Mouse (Mus musculus) embryonic facial prominence, embryonic 10.5 days (tissue): ENCODE results near the gene Fam71e2. TPM values are rescaled to one million over a fixed set of nuclear protein-coding genes. Genes with fewer than 3 reads are reported as not detected.
"Not testable (repeated sequence)": the region's sequence is repeated elsewhere in the genome, so short reads cannot be mapped to it uniquely, and the experiment has no call there.

ENCODE experiments used
- DNase-seq: peaks from one replicate; pipeline ENCODE4 v3.0.0-alpha.2; 2017; ENCODE audit warnings: low spot score
- H3K27ac ChIP-seq: fragments of 300-500 bp; sonication (generic); replicated peaks from 2 replicates; pipeline ENCODE4 v1.5.1; 2016; ENCODE audit warnings: mild to moderate bottlenecking
- H3K27me3 ChIP-seq: fragments of 300-500 bp; sonication (generic); replicated peaks from 2 replicates; pipeline ENCODE4 v1.6.1; 2016; ENCODE audit warnings: low read depth, mild to moderate bottlenecking; ENCODE audit not compliant: poor library complexity, severe bottlenecking
- H3K36me3 ChIP-seq: fragments of 300-500 bp; sonication (generic); replicated peaks from 2 replicates; pipeline ENCODE4 v1.6.1; 2016; ENCODE audit warnings: mild to moderate bottlenecking, moderate library complexity
- H3K4me1 ChIP-seq: fragments of 300-500 bp; sonication (generic); 2 replicates; pipeline ENCODE4 v1.6.1; 2016
- H3K4me3 ChIP-seq: fragments of 300-500 bp; sonication (generic); 2 replicates; pipeline ENCODE4 v1.5.1; 2016; ENCODE audit warnings: mild to moderate bottlenecking, moderate library complexity
- H3K9me3 ChIP-seq: fragments of 300-500 bp; sonication (generic); 2 replicates; pipeline ENCODE4 v1.6.1; 2016; ENCODE audit warnings: mild to moderate bottlenecking
- WGBS: fragments of 180-500 bp; shearing (Covaris S2); methylation state at CpG from one replicate; pipeline ENCODE4 v1.1.7; 2016; 5-methylcytosine and 5-hydroxymethylcytosine counted together
- polyA plus RNA-seq: library from polyadenylated mRNA; unstranded; fragments of >200 nt; fragmentation: Nextera tagmentation; extraction: Ambion mirVana; gene quantifications from 2 replicates; pipeline ENCODE4 v1.2.1, GENCODE M21; 2016

The Fam71e2 gene
- polyA plus RNA-seq: not detected in 2 replicates

- WGBS: 72% methylated on average over 5 of the region's 5 CpGs
Measured at GRCm38 (mm10) chr7:4771202-4771601, at the start of gene Fam71e2. TSS of gene Fam71e2 (minus strand) at chr7:4771302.

GRCm38 (mm10) chr7:4816559-4816958 lies 45.5 kb upstream of the Fam71e2 start:
- no peaks in the 10 kb centered on the region for H3K36me3 ChIP-seq
- H3K27me3 ChIP-seq: no peaks in the 10 kb centered on the region
- no peak overlapping the region for H3K4me3 ChIP-seq
- no peak for DNase-seq
- peaks cover 5% of the 10 kb centered on the region for H3K4me1 ChIP-seq
- H3K9me3 ChIP-seq: no peaks in the 10 kb centered on the region
- no peak overlapping the region for H3K27ac ChIP-seq

More at GRCm38 (mm10) chr7:4771202-4771601, at the start of gene Fam71e2:
- Histone ChIP-seq H3K27ac (no peak within 1 kb of the TSS), H3K9me3 (no peaks in the 10 kb centered on the region), H3K27me3 (peaks cover 20% of the 10 kb centered on the region), H3K4me1 (no peaks in the 10 kb centered on the region), H3K4me3 (no peak within 1 kb of the TSS), H3K36me3 (no peaks in the 10 kb centered on the region)
- DNase-seq: no peak

GRCm38 (mm10) chr7:4813105-4813791 lies 42.1 kb upstream of the Fam71e2 start:
- peak overlapping the region; percentile 97 for H3K4me3 ChIP-seq
- H3K4me1 ChIP-seq: peaks cover 29% of the 10 kb centered on the region
- no peaks in the 10 kb centered on the region for H3K27me3 ChIP-seq
- H3K36me3 ChIP-seq: peaks cover 31% of the 10 kb centered on the region
- no peak for DNase-seq
- peak overlapping the region; percentile 98 for H3K27ac ChIP-seq
- no peaks in the 10 kb centered on the region for H3K9me3 ChIP-seq
- 23% methylated on average over 8 of the region's 8 CpGs for WGBS

GRCm38 (mm10) chr7:4812303-4813104 lies 41.4 kb upstream of the Fam71e2 start, which contains the start of gene Ube2s:
TSS of gene Ube2s (minus strand) at chr7:4812590.
- Histone ChIP-seq H3K4me3 (peak within 1 kb of the TSS; percentile 97), H3K27me3 (no peaks in the 10 kb centered on the region), H3K27ac (peak within 1 kb of the TSS; percentile 98), H3K9me3 (no peaks in the 10 kb centered on the region), H3K36me3 (peaks cover 36% of the 10 kb centered on the region), H3K4me1 (peaks cover 29% of the 10 kb centered on the region)
- WGBS: under 1% methylated on average over 62 of the region's 62 CpGs
- DNase-seq: peak; percentile 99

- Histone ChIP-seq H3K36me3 (peaks cover 43% of the 10 kb centered on the region), H3K27me3 (no peaks in the 10 kb centered on the region), H3K4me1 (peaks cover 29% of the 10 kb centered on the region), H3K27ac (peak overlapping the region; percentile 98), H3K9me3 (no peaks in the 10 kb centered on the region), H3K4me3 (peak overlapping the region; percentile 97)
- WGBS: 2% methylated on average over 36 of the region's 36 CpGs
- DNase-seq: peak; percentile 62
Measured at GRCm38 (mm10) chr7:4811842-4812302, 40.8 kb upstream of the Fam71e2 start.

- H3K27me3 ChIP-seq, DNase-seq, H3K9me3 ChIP-seq: not testable (repeated sequence)
- WGBS: 44% methylated on average over 10 of the region's 10 CpGs
- peak overlapping the region; percentile 98 for H3K27ac ChIP-seq
- H3K36me3 ChIP-seq: peaks cover 50% of the 10 kb centered on the region
- peaks cover 29% of the 10 kb centered on the region for H3K4me1 ChIP-seq
- peak overlapping the region; percentile 97 for H3K4me3 ChIP-seq
Measured at GRCm38 (mm10) chr7:4811131-4811530, 40.0 kb upstream of the Fam71e2 start.

- DNase-seq: no peak
- H3K9me3 ChIP-seq: no peaks in the 10 kb centered on the region
Measured at GRCm38 (mm10) chr7:4806716-4807115, 35.6 kb upstream of the Fam71e2 start.

GRCm38 (mm10) chr7:4802247-4802646 lies 31.1 kb upstream of the Fam71e2 start:
- Histone ChIP-seq H3K27ac (no peak overlapping the region), H3K9me3 (no peaks in the 10 kb centered on the region), H3K27me3 (no peaks in the 10 kb centered on the region), H3K4me3 (no peak overlapping the region), H3K4me1 (no peaks in the 10 kb centered on the region), H3K36me3 (peaks cover 49% of the 10 kb centered on the region)
- DNase-seq: no peak

More at GRCm38 (mm10) chr7:4806716-4807115, 35.6 kb upstream of the Fam71e2 start:
- 95% methylated on average over 7 of the region's 7 CpGs for WGBS
- Histone ChIP-seq H3K36me3 (peaks cover 75% of the 10 kb centered on the region), H3K4me1 (peaks cover 24% of the 10 kb centered on the region), H3K27ac (no peak overlapping the region), H3K27me3 (no peaks in the 10 kb centered on the region), H3K4me3 (no peak overlapping the region)

GRCm38 (mm10) chr7:4795767-4796433 lies 24.8 kb upstream of the Fam71e2 start:
- DNase-seq: no peak
- peaks cover 14% of the 10 kb centered on the region for H3K4me1 ChIP-seq
- peaks cover 51% of the 10 kb centered on the region for H3K36me3 ChIP-seq
- H3K27ac ChIP-seq: no peak overlapping the region
- H3K9me3 ChIP-seq: no peaks in the 10 kb centered on the region
- no peaks in the 10 kb centered on the region for H3K27me3 ChIP-seq
- no peak overlapping the region for H3K4me3 ChIP-seq
- WGBS: 75% methylated on average over 7 of the region's 7 CpGs

- Histone ChIP-seq H3K4me1 (peaks cover 16% of the 10 kb centered on the region), H3K27me3 (peaks cover 6% of the 10 kb centered on the region), H3K9me3 (no peaks in the 10 kb centered on the region), H3K36me3 (peaks cover 51% of the 10 kb centered on the region), H3K4me3 (peak overlapping the region; percentile 79), H3K27ac (no peak overlapping the region)
- 87% methylated on average over 3 of the region's 3 CpGs for WGBS
- no peak for DNase-seq
Measured at GRCm38 (mm10) chr7:4794631-4795168, 23.6 kb upstream of the Fam71e2 start.

GRCm38 (mm10) chr7:4793674-4794073 lies 22.6 kb upstream of the Fam71e2 start:
- 43% methylated on average over 4 of the region's 4 CpGs for WGBS
- peaks cover 13% of the 10 kb centered on the region for H3K27me3 ChIP-seq
- peak overlapping the region; percentile 79 for H3K4me3 ChIP-seq
- H3K36me3 ChIP-seq: peaks cover 51% of the 10 kb centered on the region
- peaks cover 26% of the 10 kb centered on the region for H3K4me1 ChIP-seq
- no peaks in the 10 kb centered on the region for H3K9me3 ChIP-seq
- DNase-seq: no peak
- peak overlapping the region; percentile 94 for H3K27ac ChIP-seq

GRCm38 (mm10) chr7:4793248-4793647 lies 22.1 kb upstream of the Fam71e2 start:
- Histone ChIP-seq H3K4me1 (peaks cover 30% of the 10 kb centered on the region), H3K27ac (peak overlapping the region; percentile 94), H3K4me3 (peak overlapping the region; percentile 79), H3K36me3 (peaks cover 47% of the 10 kb centered on the region), H3K27me3 (peaks cover 18% of the 10 kb centered on the region)
- not testable (repeated sequence) for H3K9me3 ChIP-seq, DNase-seq
- WGBS: under 1% methylated on average over 31 of the region's 31 CpGs
